Mouse (Mus musculus) ES-E14 (cell line): ENCODE results near the gene Srl. TPM values are rescaled to one million over a fixed set of nuclear protein-coding genes. Genes with fewer than 3 reads are reported as not detected.
"Not testable (repeated sequence)": the region's sequence is repeated elsewhere in the genome, so short reads cannot be mapped to it uniquely, and the experiment has no call there.

Source experiments
- DNase-seq: peaks from one replicate; pipeline ENCODE4 v3.0.0-alpha.2; 2013; ENCODE audit warnings: low read depth, low spot score
- H3K27ac ChIP-seq: 2 replicates; pipeline ENCODE4 v1.5.1; 2012; ENCODE audit warnings: low read depth, mild to moderate bottlenecking, low read length, moderate library complexity, mixed read lengths; ENCODE audit not compliant: poor library complexity, insufficient read depth, severe bottlenecking
- H3K36me3 ChIP-seq: 2 replicates; pipeline ENCODE4 v1.6.1; 2012; ENCODE audit warnings: mild to moderate bottlenecking, low read length, moderate library complexity, mixed read lengths; ENCODE audit not compliant: control insufficient read depth, poor library complexity, insufficient read depth, severe bottlenecking
- H3K4me1 ChIP-seq, 2 experiments: fragments of 150-350 bp in 1 of 2; sonication (generic) in 1 of 2; 2 replicates each; pipeline ENCODE4 v1.6.1; 2012; ENCODE audit warnings: low read length in 2 of 2, mild to moderate bottlenecking in 1 of 2, mixed read lengths in 1 of 2; ENCODE audit not compliant: control insufficient read depth in 2 of 2, insufficient read depth in 2 of 2, poor library complexity in 1 of 2
- H3K4me3 ChIP-seq, 2 experiments: fragments of 150-350 bp in 1 of 2; sonication (generic) in 1 of 2; 2 replicates each; pipeline ENCODE4 v1.5.1; 2012; ENCODE audit warnings: low read length in 2 of 2, low read depth in 1 of 2, mild to moderate bottlenecking in 1 of 2, mixed read lengths in 1 of 2; ENCODE audit not compliant: insufficient read depth in 1 of 2, poor library complexity in 1 of 2, severe bottlenecking in 1 of 2
- H3K9ac ChIP-seq: 2 replicates; pipeline ENCODE4 v1.6.1; 2012; ENCODE audit warnings: low read depth, mild to moderate bottlenecking, low read length, mixed read lengths; ENCODE audit not compliant: poor library complexity, insufficient read depth, severe bottlenecking
- H3K9me3 ChIP-seq: fragments of 150-350 bp; sonication (generic); 2 replicates; pipeline ENCODE4 v1.6.1; 2012; ENCODE audit warnings: low read depth, mild to moderate bottlenecking, low read length; ENCODE audit not compliant: control insufficient read depth, insufficient read depth
- CHD2 ChIP-seq: IDR thresholded peaks from 2 replicates; pipeline ENCODE4 v1.6.1; 2014; ENCODE audit warnings: mild to moderate bottlenecking, low read depth, low read length, inconsistent platforms
- HCFC1 ChIP-seq: IDR thresholded peaks from 2 replicates; pipeline ENCODE4 v1.6.1; 2012; ENCODE audit warnings: low read length, inconsistent platforms, borderline replicate concordance; ENCODE audit not compliant: insufficient read depth
- MAFK ChIP-seq: IDR thresholded peaks from 2 replicates; pipeline ENCODE4 v1.6.1; 2014; ENCODE audit warnings: mild to moderate bottlenecking, low read depth, low read length, inconsistent platforms; ENCODE audit not compliant: insufficient read depth
- ZC3H11A ChIP-seq: IDR thresholded peaks from 2 replicates; pipeline ENCODE4 v1.6.1; 2012; ENCODE audit warnings: low read depth, mild to moderate bottlenecking, inconsistent platforms, low read length, borderline replicate concordance
- ZNF384 ChIP-seq: IDR thresholded peaks from 2 replicates; pipeline ENCODE4 v1.6.1; 2012; ENCODE audit warnings: low read depth, low read length, inconsistent platforms
- in situ Hi-C, 2 experiments: fragments of 600-800 bp; cut with MboI; formaldehyde crosslinking; loops; one replicate each; pipeline ENCODE4 v1.15.1; 2025; ENCODE audit warnings: low sequenced_read_pairs in 2 of 2, inconsistent platforms in 1 of 2; ENCODE audit not compliant: unreplicated experiment in 2 of 2
- total RNA-seq: library from RNA; depleted of rRNA; stranded (reverse); fragments of 300-350 nt; gene quantifications from 2 replicates; pipeline ENCODE4 v1.2.3, GENCODE M21; 2012

Srl gene
- total RNA-seq, 1 experiment: 28.0 TPM

GRCm38 (mm10) chr16:4585642-4586530 is 44.3 kb upstream of the Srl start:
- Histone ChIP-seq H3K27ac (peak overlapping the region; percentile 69; the same call in 1 of the 2 replicates), H3K9ac (peak overlapping the region; percentile 49; the same call in 1 of the 2 replicates), H3K4me3 (peak overlapping the region; percentile 58 to 70), H3K9me3 (no peaks in the 10 kb centered on the region), H3K4me1 (peaks cover 7 to 11% of the 10 kb centered on the region in 2 experiments), H3K36me3 (no peaks in the 10 kb centered on the region)
- TF ChIP-seq ZNF384 (no peak), CHD2 (no peak), ZC3H11A (no peak), MAFK (no peak), HCFC1 (no peak)
- DNase-seq: no peak
- in situ Hi-C loops: no loop called here

GRCm38 (mm10) chr16:4584438-4584837 is 42.8 kb upstream of the Srl start:
- no peak for TF ChIP-seq HCFC1
- TF ChIP-seq CHD2: no peak
- TF ChIP-seq ZNF384: no peak
- TF ChIP-seq ZC3H11A: no peak
- TF ChIP-seq MAFK: no peak

DNA sequence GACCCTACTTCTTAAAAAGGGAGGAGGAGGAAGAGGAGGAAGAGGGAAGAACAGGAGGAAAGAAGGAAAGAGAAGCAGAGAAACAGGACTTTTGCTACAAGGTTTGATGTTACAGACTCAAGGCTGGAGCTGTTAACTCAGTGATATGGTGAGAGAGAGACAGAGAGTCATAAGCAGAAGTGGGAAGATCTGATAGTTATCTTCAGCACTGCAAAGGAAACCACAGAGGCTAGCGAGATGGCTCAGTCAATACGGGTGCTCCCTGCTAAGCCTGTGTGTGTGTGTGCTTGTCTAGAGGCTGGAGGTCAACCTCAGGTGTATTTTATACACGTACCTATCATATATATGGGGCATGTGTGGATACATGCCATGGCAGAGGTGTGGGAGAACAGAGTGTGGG is 42.2 kb upstream of the Srl start:
- no peaks in the 10 kb centered on the region for H3K9me3 ChIP-seq
- peaks cover 9% of the 10 kb centered on the region in 2 experiments; a peak in 3 of 4 replicates for H3K4me1 ChIP-seq
- no peak for DNase-seq
- no peak overlapping the region for H3K9ac ChIP-seq
- TF ChIP-seq ZNF384 (no peak), MAFK (no peak), ZC3H11A (no peak)
- H3K36me3 ChIP-seq: no peaks in the 10 kb centered on the region
- in situ Hi-C loops: no loop called here
- H3K4me3 ChIP-seq: no peak overlapping the region
- no peak overlapping the region for H3K27ac ChIP-seq

More at GRCm38 (mm10) chr16:4584438-4584837, 42.8 kb upstream of the Srl start:
- Histone ChIP-seq H3K27ac (no peak overlapping the region), H3K4me1 (peaks cover 7 to 10% of the 10 kb centered on the region in 2 experiments), H3K36me3 (no peaks in the 10 kb centered on the region), H3K9me3 (no peaks in the 10 kb centered on the region), H3K9ac (no peak overlapping the region), H3K4me3 (no peak overlapping the region)
- in situ Hi-C loops: no loop called here
- no peak for DNase-seq

- in situ Hi-C loops, H3K4me1 ChIP-seq, H3K27ac ChIP-seq, DNase-seq, H3K4me3 ChIP-seq, H3K9ac ChIP-seq, H3K9me3 ChIP-seq, H3K36me3 ChIP-seq: not testable (repeated sequence)
- peak; percentile 88; the same call in 1 of the 2 replicates for TF ChIP-seq ZNF384
Measured at GRCm38 (mm10) chr16:4581179-4581578, 39.6 kb upstream of the Srl start.

GRCm38 (mm10) chr16:4578630-4579029 is 37.0 kb upstream of the Srl start:
- Histone ChIP-seq H3K4me1 (peaks cover 0 to 12% of the 10 kb centered on the region in 2 experiments; a peak in 2 of 4 replicates), H3K9ac (no peak overlapping the region), H3K36me3 (no peaks in the 10 kb centered on the region), H3K4me3 (no peak overlapping the region), H3K27ac (no peak overlapping the region), H3K9me3 (no peaks in the 10 kb centered on the region)
- TF ChIP-seq ZNF384 (no peak), MAFK (no peak), CHD2 (no peak), ZC3H11A (no peak), HCFC1 (no peak)
- no peak for DNase-seq
- in situ Hi-C loops: no loop called here
